Mouse (Mus musculus) liver, adult 2 months (tissue): Measurements from ENCODE around the gene Usp47.

Experiments used
- CTCF ChIP-seq: fragments of 200-500 bp; IDR thresholded peaks from 2 replicates; pipeline ENCODE4 v1.5.1; 2011; ENCODE audit warnings: low read depth, low read length, control low read depth
- POLR2A ChIP-seq: fragments of 200-500 bp; IDR thresholded peaks from 2 replicates; pipeline ENCODE4 v1.6.1; 2011; ENCODE audit warnings: low read length, control low read depth; ENCODE audit not compliant: insufficient read depth; ENCODE audit errors: extremely low read depth

DNA sequence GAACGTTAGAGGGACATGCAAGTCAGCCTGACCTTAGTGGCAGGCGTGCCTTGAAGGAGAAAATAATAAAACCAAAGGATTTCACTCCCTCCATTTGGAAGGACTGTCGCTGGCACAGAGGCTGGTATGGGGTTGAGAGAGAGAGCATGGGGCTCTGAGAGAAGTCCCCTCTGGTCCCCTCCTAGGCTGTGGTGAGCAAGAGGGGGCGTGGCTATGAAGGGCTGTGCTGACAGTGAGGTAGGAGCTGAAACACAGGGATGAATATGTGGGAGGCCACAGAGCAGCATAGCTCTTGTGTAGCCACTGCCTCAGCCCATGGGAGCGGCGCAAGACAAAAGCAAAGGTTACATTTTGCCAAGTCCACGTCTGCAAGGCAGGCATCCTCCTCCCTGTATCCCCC, 94.2 kb downstream of the Usp47 start:
- TF ChIP-seq POLR2A (no peak), CTCF (no peak)
